Mouse (Mus musculus) embryonic facial prominence, embryonic 15.5 days (tissue): ENCODE results near the gene Prok2. TPM values are rescaled to one million over a fixed set of nuclear protein-coding genes. Genes with fewer than 3 reads are reported as not detected.

Experiments used
- ATAC-seq: fragments of 200-750 bp; cut with Nextera tagmentation; 2 replicates; pipeline ENCODE4 v1.8.0; 2017; ENCODE audit warnings: low read depth, moderate TSS enrichment; ENCODE audit not compliant: insufficient number of reproducible peaks, low FRiP score, low TSS enrichment
- H3K27ac ChIP-seq: fragments of 300-500 bp; sonication (generic); replicated peaks from 2 replicates; pipeline ENCODE4 v1.5.1; 2015; ENCODE audit warnings: mild to moderate bottlenecking, inconsistent platforms
- H3K27me3 ChIP-seq: fragments of 300-500 bp; sonication (generic); 2 replicates; pipeline ENCODE4 v1.6.1; 2015; ENCODE audit warnings: inconsistent platforms
- H3K36me3 ChIP-seq: fragments of 300-500 bp; sonication (generic); 2 replicates; pipeline ENCODE4 v1.6.1; 2015; ENCODE audit warnings: mild to moderate bottlenecking, inconsistent platforms
- H3K4me1 ChIP-seq: fragments of 300-500 bp; sonication (generic); 2 replicates; pipeline ENCODE4 v1.6.1; 2015; ENCODE audit warnings: inconsistent platforms
- H3K4me2 ChIP-seq: fragments of 300-500 bp; sonication (generic); replicated peaks from 2 replicates; pipeline ENCODE4 v1.6.1; 2015; ENCODE audit warnings: mild to moderate bottlenecking, inconsistent platforms
- H3K4me3 ChIP-seq: fragments of 300-500 bp; sonication (generic); replicated peaks from 2 replicates; pipeline ENCODE4 v1.5.1; 2015; ENCODE audit warnings: mild to moderate bottlenecking, inconsistent platforms
- H3K9ac ChIP-seq: fragments of 300-500 bp; sonication (generic); 2 replicates; pipeline ENCODE4 v1.6.1; 2015; ENCODE audit warnings: inconsistent platforms
- H3K9me3 ChIP-seq: fragments of 300-500 bp; sonication (generic); replicated peaks from 2 replicates; pipeline ENCODE4 v1.6.1; 2016; ENCODE audit warnings: inconsistent platforms
- WGBS: fragments of 180-500 bp; shearing (Covaris S2); methylation state at CpG from one replicate; pipeline ENCODE4 v1.1.7; 2015; 5-methylcytosine and 5-hydroxymethylcytosine counted together
- polyA plus RNA-seq: library from polyadenylated mRNA; unstranded; fragments of >200 nt; fragmentation: Nextera tagmentation; extraction: Ambion mirVana; gene quantifications from 2 replicates; pipeline ENCODE4 v1.2.1, GENCODE M21; 2015

Prok2 gene
- polyA plus RNA-seq, 1 experiment from 2014 or later = 2.1 TPM

GRCm38 (mm10) chr6:99692206-99692915 is 33.8 kb downstream of the Prok2 start, which contains the start of gene Gpr27:
TSS of gene Gpr27 (plus strand) at chr6:99692679.
- Histone ChIP-seq H3K4me3 (peak within 1 kb of the TSS; percentile 76), H3K4me1 (peaks cover 22% of the 10 kb centered on the region), H3K27me3 (peaks cover 47% of the 10 kb centered on the region), H3K27ac (peak within 1 kb of the TSS; percentile 71; the same call in 1 of the 2 replicates), H3K36me3 (no peaks in the 10 kb centered on the region), H3K9ac (peak within 1 kb of the TSS; percentile 53), H3K9me3 (no peaks in the 10 kb centered on the region), H3K4me2 (peak within 1 kb of the TSS; percentile 92)
- under 1% methylated on average over 99 of the region's 112 CpGs for WGBS
- peak; percentile 75 for ATAC-seq

GRCm38 (mm10) chr6:99691666-99692205 is 34.5 kb downstream of the Prok2 start:
- 0 out of 2 replicates have a peak, but pooled peaks have one; percentile 15 for ATAC-seq
- Histone ChIP-seq H3K36me3 (no peaks in the 10 kb centered on the region), H3K4me1 (peaks cover 22% of the 10 kb centered on the region), H3K4me2 (peak overlapping the region; percentile 92), H3K27ac (0 out of 2 replicates have a peak overlapping the region, but pooled peaks have one; percentile 71), H3K4me3 (peak overlapping the region; percentile 76), H3K9ac (peak overlapping the region; percentile 53), H3K27me3 (peaks cover 47% of the 10 kb centered on the region), H3K9me3 (no peaks in the 10 kb centered on the region)
- WGBS = 7% methylated on average over 25 of the region's 25 CpGs

DNA sequence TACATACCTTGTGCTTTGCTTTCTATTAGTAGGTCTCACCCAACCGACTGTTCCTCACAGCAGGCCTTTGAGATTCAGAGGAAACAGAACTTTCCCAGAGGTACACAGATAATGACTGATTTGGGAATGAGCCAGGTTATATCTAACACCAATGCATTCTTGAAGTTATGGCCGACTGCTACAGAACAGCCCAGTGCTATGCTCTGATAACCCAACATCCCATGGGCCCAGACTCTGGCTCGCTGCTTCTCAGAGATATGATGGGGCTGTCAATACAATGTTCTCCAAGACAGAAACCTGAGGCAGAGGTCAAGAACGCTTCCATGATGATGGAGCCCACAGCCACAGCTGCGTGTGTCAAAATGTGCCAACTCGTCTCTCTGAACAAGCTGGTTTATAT is 37.7 kb downstream of the Prok2 start:
- H3K9ac ChIP-seq = no peak overlapping the region
- H3K9me3 ChIP-seq = no peaks in the 10 kb centered on the region
- H3K36me3 ChIP-seq = no peaks in the 10 kb centered on the region
- peaks cover 28% of the 10 kb centered on the region for H3K27me3 ChIP-seq
- 84% methylated on average over 6 of the region's 6 CpGs for WGBS
- H3K27ac ChIP-seq = no peak overlapping the region
- ATAC-seq = no peak
- H3K4me1 ChIP-seq = peaks cover 15% of the 10 kb centered on the region
- H3K4me2 ChIP-seq = no peak overlapping the region
- no peak overlapping the region for H3K4me3 ChIP-seq

DNA sequence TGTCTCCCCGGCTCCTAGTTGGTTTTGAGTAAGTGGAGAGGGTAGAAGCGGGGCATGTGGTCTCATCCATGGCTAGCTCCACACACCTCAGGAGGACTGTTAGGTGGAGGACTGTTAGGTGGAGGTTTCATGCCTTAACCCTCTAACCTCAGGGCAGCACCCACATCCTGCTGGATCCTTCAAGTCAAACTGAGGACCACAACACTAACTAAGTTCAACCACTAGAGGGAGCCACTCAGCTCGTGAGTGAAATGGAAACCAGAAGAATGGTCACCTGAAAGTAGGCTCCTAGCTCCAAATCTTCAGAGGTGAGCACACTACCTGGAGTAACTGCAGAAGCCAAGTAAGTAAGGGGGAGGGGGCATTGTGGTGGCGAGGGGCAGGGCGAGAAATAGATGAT is 41.3 kb downstream of the Prok2 start:
- Histone ChIP-seq H3K4me1 (no peaks in the 10 kb centered on the region), H3K27me3 (peaks cover under 1% of the 10 kb centered on the region; the same call in 1 of the 2 replicates), H3K4me3 (no peak overlapping the region), H3K27ac (no peak overlapping the region), H3K9me3 (no peaks in the 10 kb centered on the region), H3K9ac (no peak overlapping the region), H3K36me3 (no peaks in the 10 kb centered on the region), H3K4me2 (no peak overlapping the region)
- 57% methylated on average over 5 of the region's 5 CpGs for WGBS
- ATAC-seq = no peak

DNA sequence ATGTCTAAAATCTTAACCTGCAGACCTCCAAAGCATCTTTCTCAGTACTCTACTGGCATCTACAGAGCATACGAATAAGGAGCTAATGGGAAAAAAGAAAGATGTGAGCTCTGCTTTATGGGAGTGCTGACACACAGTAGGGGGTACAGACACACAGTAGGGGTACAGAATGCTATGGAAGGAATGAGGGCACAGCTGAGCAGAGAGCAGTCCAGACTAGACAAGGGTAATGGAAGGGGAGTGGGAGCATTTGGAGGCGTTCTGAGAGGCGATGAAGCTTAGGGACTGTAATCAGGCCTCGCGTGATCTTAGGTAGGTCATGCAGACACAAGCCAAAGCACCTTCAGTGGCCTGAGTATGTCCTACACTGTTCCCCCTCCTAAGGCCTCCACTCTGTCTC is 42.2 kb downstream of the Prok2 start:
- no peak for ATAC-seq
- no peaks in the 10 kb centered on the region for H3K36me3 ChIP-seq
- H3K27ac ChIP-seq = no peak overlapping the region
- 85% methylated on average over 5 of the region's 5 CpGs for WGBS
- no peak overlapping the region for H3K9ac ChIP-seq
- no peak overlapping the region for H3K4me3 ChIP-seq
- H3K4me1 ChIP-seq = no peaks in the 10 kb centered on the region
- no peaks in the 10 kb centered on the region for H3K27me3 ChIP-seq
- no peak overlapping the region for H3K4me2 ChIP-seq
- H3K9me3 ChIP-seq = no peaks in the 10 kb centered on the region

DNA sequence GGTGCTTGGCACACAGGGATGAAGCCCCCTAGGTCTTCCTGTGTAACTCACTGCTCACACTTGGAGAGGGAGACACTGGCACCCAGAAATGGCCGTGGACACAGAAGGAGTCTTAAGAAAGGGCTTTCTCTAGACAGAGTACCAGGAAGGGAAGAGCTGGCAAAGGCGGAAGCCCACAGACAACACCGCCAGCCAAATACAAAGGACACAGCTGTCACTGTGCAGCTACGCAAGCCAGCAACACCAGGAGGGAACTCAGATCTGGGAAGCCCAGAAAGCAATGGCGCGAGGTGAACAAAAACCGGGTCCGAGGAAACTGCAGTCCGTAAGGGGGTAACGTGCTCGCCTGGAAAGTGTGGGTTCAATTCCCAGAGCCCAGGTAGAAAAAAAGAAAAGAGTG is 48.1 kb downstream of the Prok2 start:
- Histone ChIP-seq H3K27me3 (no peaks in the 10 kb centered on the region), H3K4me2 (no peak overlapping the region), H3K4me3 (no peak overlapping the region), H3K27ac (no peak overlapping the region), H3K36me3 (no peaks in the 10 kb centered on the region), H3K4me1 (no peaks in the 10 kb centered on the region), H3K9me3 (no peaks in the 10 kb centered on the region), H3K9ac (no peak overlapping the region)
- WGBS = 86% methylated on average over 11 of the region's 11 CpGs
- no peak for ATAC-seq

GRCm38 (mm10) chr6:99677325-99677724 is 48.9 kb downstream of the Prok2 start:
- H3K9me3 ChIP-seq = no peaks in the 10 kb centered on the region
- no peak overlapping the region for H3K27ac ChIP-seq
- no peak for ATAC-seq
- no peaks in the 10 kb centered on the region for H3K4me1 ChIP-seq
- 80% methylated on average over 8 of the region's 8 CpGs for WGBS
- no peaks in the 10 kb centered on the region for H3K27me3 ChIP-seq
- no peaks in the 10 kb centered on the region for H3K36me3 ChIP-seq
- H3K9ac ChIP-seq = no peak overlapping the region
- no peak overlapping the region for H3K4me3 ChIP-seq
- no peak overlapping the region for H3K4me2 ChIP-seq

GRCm38 (mm10) chr6:99674482-99674881 is 51.7 kb downstream of the Prok2 start:
- no peak overlapping the region for H3K4me2 ChIP-seq
- H3K36me3 ChIP-seq = no peaks in the 10 kb centered on the region
- no peak overlapping the region for H3K27ac ChIP-seq
- no peak overlapping the region for H3K4me3 ChIP-seq
- no peaks in the 10 kb centered on the region for H3K4me1 ChIP-seq
- no peaks in the 10 kb centered on the region for H3K9me3 ChIP-seq
- no peak overlapping the region for H3K9ac ChIP-seq
- WGBS = 69% methylated on average over 4 of the region's 4 CpGs
- no peak for ATAC-seq
- H3K27me3 ChIP-seq = no peaks in the 10 kb centered on the region

- no peak for ATAC-seq
- Histone ChIP-seq H3K9ac (no peak overlapping the region), H3K4me1 (peaks cover 9% of the 10 kb centered on the region), H3K4me3 (no peak overlapping the region), H3K4me2 (no peak overlapping the region), H3K27ac (no peak overlapping the region), H3K27me3 (no peaks in the 10 kb centered on the region), H3K36me3 (no peaks in the 10 kb centered on the region), H3K9me3 (no peaks in the 10 kb centered on the region)
- 70% methylated on average over 3 of the region's 3 CpGs for WGBS
These were observed 54.4 kb downstream of the Prok2 start for GRCm38 (mm10) chr6:99671768-99672167.

DNA sequence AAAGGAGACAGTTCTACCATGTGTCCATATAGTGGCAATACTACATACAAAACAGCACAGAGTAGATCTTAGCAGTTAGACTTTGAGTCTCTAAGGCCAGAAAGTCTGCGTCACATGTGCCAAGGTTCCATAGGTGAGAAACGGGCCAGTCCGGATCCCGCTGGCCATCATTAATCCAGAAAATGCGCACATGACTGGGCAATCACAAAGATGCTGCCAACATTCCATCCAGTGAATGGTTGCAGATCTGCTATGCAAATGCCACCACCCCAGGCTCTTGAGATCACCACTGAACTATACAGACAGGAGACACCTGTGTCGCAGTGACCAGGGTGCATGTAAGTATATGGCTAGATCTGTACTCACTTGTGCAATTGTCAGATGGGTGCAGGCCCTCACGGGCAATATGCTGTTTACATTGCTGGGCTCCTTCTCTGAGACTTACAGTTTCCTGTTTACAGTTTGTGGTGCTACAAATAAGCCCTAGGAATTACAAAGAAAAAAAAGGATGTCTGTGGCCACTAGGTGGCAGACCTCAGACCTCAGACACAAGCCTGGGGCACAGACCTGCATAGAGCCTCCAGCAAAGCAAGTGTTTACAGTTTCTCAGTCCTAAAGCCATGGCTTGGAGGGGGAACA is 55.6 kb downstream of the Prok2 start:
- H3K27ac ChIP-seq = no peak overlapping the region
- H3K27me3 ChIP-seq = no peaks in the 10 kb centered on the region
- H3K9ac ChIP-seq = no peak overlapping the region
- peaks cover 17% of the 10 kb centered on the region for H3K4me1 ChIP-seq
- no peaks in the 10 kb centered on the region for H3K36me3 ChIP-seq
- H3K4me3 ChIP-seq = no peak overlapping the region
- 78% methylated on average over 7 of the region's 7 CpGs for WGBS
- no peak for ATAC-seq
- H3K4me2 ChIP-seq = no peak overlapping the region
- H3K9me3 ChIP-seq = no peaks in the 10 kb centered on the region

DNA sequence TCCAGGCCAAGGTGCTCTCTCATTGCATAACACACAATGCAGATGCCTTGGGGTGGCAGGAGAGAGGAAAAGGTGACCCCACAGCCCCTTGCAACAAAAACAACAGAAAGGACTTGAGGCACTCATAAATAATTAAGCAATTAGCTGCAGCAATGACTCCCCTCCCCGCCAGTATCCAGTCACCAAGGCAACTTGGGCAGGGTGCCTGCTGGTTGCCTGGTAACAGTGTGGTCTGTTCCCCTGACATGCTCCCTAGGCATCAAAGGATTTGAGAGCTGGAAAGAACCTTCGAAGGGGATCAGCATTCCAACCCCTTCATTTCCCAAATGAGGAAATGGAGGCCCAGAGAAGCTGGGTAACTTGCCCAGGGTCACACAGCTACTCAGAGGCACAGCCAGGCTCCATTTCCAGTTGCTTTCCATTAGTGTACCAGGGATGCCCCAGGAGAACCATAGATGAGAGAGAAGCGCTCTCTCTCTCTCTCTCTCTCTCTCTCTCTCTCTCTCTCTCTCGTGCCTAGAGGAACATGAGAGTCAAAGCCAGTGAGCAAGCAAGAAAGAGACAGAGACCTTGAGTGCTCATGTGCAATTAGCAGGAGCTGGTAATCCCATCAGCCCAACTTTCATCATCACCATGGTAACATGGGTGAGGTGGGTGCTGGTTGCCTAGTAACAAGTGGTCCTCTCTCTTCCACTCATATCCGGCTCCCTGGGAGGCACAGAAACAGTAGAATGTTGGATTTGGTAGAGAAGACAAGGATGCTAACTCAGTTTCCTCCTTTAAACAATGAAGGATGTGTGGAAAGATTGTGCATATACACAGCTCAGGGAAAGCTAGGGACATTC is 56.5 kb downstream of the Prok2 start:
- ATAC-seq = 0 out of 2 replicates have a peak, but pooled peaks have one; percentile 48
- WGBS = 34% methylated on average over 5 of the region's 5 CpGs
- Histone ChIP-seq H3K9me3 (no peaks in the 10 kb centered on the region), H3K9ac (no peak overlapping the region), H3K27me3 (no peaks in the 10 kb centered on the region), H3K27ac (no peak overlapping the region), H3K4me1 (peaks cover 17% of the 10 kb centered on the region), H3K4me3 (no peak overlapping the region), H3K4me2 (no peak overlapping the region), H3K36me3 (no peaks in the 10 kb centered on the region)
